Mouse (Mus musculus): ENCODE data around the gene D2hgdh. TPM values are rescaled to one million over a fixed set of nuclear protein-coding genes. Genes with fewer than 3 reads are reported as not detected.
"Not testable (repeated sequence)": the region's sequence is repeated elsewhere in the genome, so short reads cannot be mapped to it uniquely, and the experiment has no call there.

Gene D2hgdh
- polyA plus RNA-seq, 1 experiment from 2014 or later: 15.4 TPM

GRCm38 (mm10) chr1:93832754-93833360 lies 8.1 kb downstream of the D2hgdh start:
- WGBS: 68% methylated on average over 2 of the region's 4 CpGs
- not testable (repeated sequence) for H3K4me3 ChIP-seq; H3K4me1 ChIP-seq (replicated peaks); H3K9ac ChIP-seq; H3K4me2 ChIP-seq; H3K36me3 ChIP-seq; H3K9me3 ChIP-seq (replicated peaks); H3K27ac ChIP-seq; H3K27me3 ChIP-seq
- ATAC-seq (replicated peaks; ENCODE audit: insufficient number of reproducible peaks, insufficient read depth, low FRiP score, low read depth): 0 out of 2 replicates have a peak, but pooled peaks have one; percentile 35

- Histone ChIP-seq H3K27me3 (no peaks in the 10 kb centered on the region), H3K9me3 (replicated peaks) (no peaks in the 10 kb centered on the region), H3K27ac (no peak overlapping the region), H3K4me3 (no peak overlapping the region), H3K9ac (no peak overlapping the region), H3K4me2 (no peak overlapping the region), H3K4me1 (replicated peaks) (no peaks in the 10 kb centered on the region), H3K36me3 (no peaks in the 10 kb centered on the region)
- 83% methylated on average over 7 of the region's 7 CpGs for WGBS
- ATAC-seq (replicated peaks; ENCODE audit: insufficient number of reproducible peaks, insufficient read depth, low FRiP score, low read depth): no peak
Observed at GRCm38 (mm10) chr1:93834671-93835150, 10.0 kb downstream of the D2hgdh start.

GRCm38 (mm10) chr1:93835211-93835610 lies 10.5 kb downstream of the D2hgdh start:
- 92% methylated on average over 4 of the region's 4 CpGs for WGBS
- Histone ChIP-seq H3K4me3 (no peak overlapping the region), H3K27me3 (no peaks in the 10 kb centered on the region), H3K4me2 (no peak overlapping the region), H3K9me3 (replicated peaks) (no peaks in the 10 kb centered on the region), H3K4me1 (replicated peaks) (no peaks in the 10 kb centered on the region), H3K36me3 (no peaks in the 10 kb centered on the region), H3K27ac (no peak overlapping the region), H3K9ac (no peak overlapping the region)
- no peak for ATAC-seq (replicated peaks; ENCODE audit: insufficient number of reproducible peaks, insufficient read depth, low FRiP score, low read depth)

GRCm38 (mm10) chr1:93835876-93836531 lies 11.3 kb downstream of the D2hgdh start:
- H3K9ac ChIP-seq: no peak overlapping the region
- ATAC-seq (replicated peaks; ENCODE audit: insufficient number of reproducible peaks, insufficient read depth, low FRiP score, low read depth): no peak
- 79% methylated on average over 6 of the region's 6 CpGs for WGBS

GRCm38 (mm10) chr1:93836532-93836913 lies 11.8 kb downstream of the D2hgdh start:
- H3K4me3 ChIP-seq: no peak overlapping the region
- H3K9ac ChIP-seq: no peak overlapping the region
- no peak overlapping the region for H3K27ac ChIP-seq
- WGBS: 86% methylated on average over 2 of the region's 2 CpGs
- H3K27me3 ChIP-seq: no peaks in the 10 kb centered on the region
- H3K4me1 ChIP-seq (replicated peaks): no peaks in the 10 kb centered on the region
- H3K36me3 ChIP-seq: no peaks in the 10 kb centered on the region
- no peak for ATAC-seq (replicated peaks; ENCODE audit: insufficient number of reproducible peaks, insufficient read depth, low FRiP score, low read depth)
- no peaks in the 10 kb centered on the region for H3K9me3 ChIP-seq (replicated peaks)
- H3K4me2 ChIP-seq: no peak overlapping the region

More at GRCm38 (mm10) chr1:93835876-93836531, 11.3 kb downstream of the D2hgdh start:
- H3K4me2 ChIP-seq: no peak overlapping the region
- no peaks in the 10 kb centered on the region for H3K36me3 ChIP-seq
- no peak overlapping the region for H3K27ac ChIP-seq
- H3K4me3 ChIP-seq: no peak overlapping the region
- no peaks in the 10 kb centered on the region for H3K27me3 ChIP-seq
- no peaks in the 10 kb centered on the region for H3K4me1 ChIP-seq (replicated peaks)
- H3K9me3 ChIP-seq (replicated peaks): no peaks in the 10 kb centered on the region

- Histone ChIP-seq H3K27ac (no peak overlapping the region), H3K27me3 (no peaks in the 10 kb centered on the region), H3K36me3 (no peaks in the 10 kb centered on the region), H3K9ac (no peak overlapping the region), H3K4me1 (replicated peaks) (no peaks in the 10 kb centered on the region), H3K9me3 (replicated peaks) (no peaks in the 10 kb centered on the region), H3K4me3 (no peak overlapping the region), H3K4me2 (no peak overlapping the region)
- 89% methylated on average over 8 of the region's 8 CpGs for WGBS
- no peak for ATAC-seq (replicated peaks; ENCODE audit: insufficient number of reproducible peaks, insufficient read depth, low FRiP score, low read depth)
Observed at GRCm38 (mm10) chr1:93837335-93837734, 12.6 kb downstream of the D2hgdh start.

- not testable (repeated sequence) for H3K27ac ChIP-seq; H3K9ac ChIP-seq; ATAC-seq (replicated peaks; ENCODE audit: insufficient number of reproducible peaks, insufficient read depth, low FRiP score, low read depth); H3K4me3 ChIP-seq; H3K9me3 ChIP-seq (replicated peaks); H3K4me1 ChIP-seq (replicated peaks); H3K36me3 ChIP-seq; H3K27me3 ChIP-seq; H3K4me2 ChIP-seq
- 81% methylated on average over 8 of the region's 8 CpGs for WGBS
Observed at GRCm38 (mm10) chr1:93838569-93838968, 13.9 kb downstream of the D2hgdh start.

- H3K27me3 ChIP-seq; H3K4me2 ChIP-seq; H3K4me1 ChIP-seq (replicated peaks); H3K9ac ChIP-seq; H3K9me3 ChIP-seq (replicated peaks); H3K4me3 ChIP-seq; H3K36me3 ChIP-seq; H3K27ac ChIP-seq; ATAC-seq (replicated peaks; ENCODE audit: insufficient number of reproducible peaks, insufficient read depth, low FRiP score, low read depth): not testable (repeated sequence)
- 59% methylated on average over 1 of the region's 3 CpGs for WGBS
Observed at GRCm38 (mm10) chr1:93845766-93846366, 21.2 kb downstream of the D2hgdh start.

GRCm38 (mm10) chr1:93855790-93856189 lies 31.1 kb downstream of the D2hgdh start:
- H3K27me3 ChIP-seq; H3K9me3 ChIP-seq (replicated peaks); H3K4me1 ChIP-seq (replicated peaks); H3K27ac ChIP-seq; ATAC-seq (replicated peaks; ENCODE audit: insufficient number of reproducible peaks, insufficient read depth, low FRiP score, low read depth); H3K4me3 ChIP-seq; H3K4me2 ChIP-seq; H3K9ac ChIP-seq; H3K36me3 ChIP-seq: not testable (repeated sequence)
- 88% methylated on average over 4 of the region's 4 CpGs for WGBS

GRCm38 (mm10) chr1:93857370-93857769 lies 32.7 kb downstream of the D2hgdh start:
- Histone ChIP-seq H3K9ac (no peak overlapping the region), H3K27ac (no peak overlapping the region), H3K4me2 (no peak overlapping the region), H3K4me3 (no peak overlapping the region), H3K4me1 (replicated peaks) (no peaks in the 10 kb centered on the region), H3K36me3 (no peaks in the 10 kb centered on the region), H3K27me3 (no peaks in the 10 kb centered on the region), H3K9me3 (replicated peaks) (no peaks in the 10 kb centered on the region)
- WGBS: 82% methylated on average over 6 of the region's 6 CpGs
- no peak for ATAC-seq (replicated peaks; ENCODE audit: insufficient number of reproducible peaks, insufficient read depth, low FRiP score, low read depth)

- no peak overlapping the region for H3K4me2 ChIP-seq
- no peak for ATAC-seq (replicated peaks; ENCODE audit: insufficient number of reproducible peaks, insufficient read depth, low FRiP score, low read depth)
- H3K9ac ChIP-seq: no peak overlapping the region
Observed at GRCm38 (mm10) chr1:93857991-93858390, 33.3 kb downstream of the D2hgdh start.

GRCm38 (mm10) chr1:93859619-93860018 lies 34.9 kb downstream of the D2hgdh start:
- no peaks in the 10 kb centered on the region for H3K27me3 ChIP-seq
- no peak overlapping the region for H3K4me2 ChIP-seq
- H3K9me3 ChIP-seq (replicated peaks): no peaks in the 10 kb centered on the region
- no peak for ATAC-seq (replicated peaks; ENCODE audit: insufficient number of reproducible peaks, insufficient read depth, low FRiP score, low read depth)
- H3K36me3 ChIP-seq: no peaks in the 10 kb centered on the region
- no peaks in the 10 kb centered on the region for H3K4me1 ChIP-seq (replicated peaks)
- no peak overlapping the region for H3K9ac ChIP-seq
- H3K27ac ChIP-seq: no peak overlapping the region
- no peak overlapping the region for H3K4me3 ChIP-seq

More at GRCm38 (mm10) chr1:93857991-93858390, 33.3 kb downstream of the D2hgdh start:
- no peaks in the 10 kb centered on the region for H3K36me3 ChIP-seq
- 80% methylated on average over 3 of the region's 3 CpGs for WGBS
- H3K27me3 ChIP-seq: no peaks in the 10 kb centered on the region
- no peaks in the 10 kb centered on the region for H3K9me3 ChIP-seq (replicated peaks)
- no peak overlapping the region for H3K27ac ChIP-seq
- H3K4me1 ChIP-seq (replicated peaks): no peaks in the 10 kb centered on the region
- H3K4me3 ChIP-seq: no peak overlapping the region
